Mouse (Mus musculus): Measurements from ENCODE around the gene Chaf1a.

The Chaf1a gene

DNA sequence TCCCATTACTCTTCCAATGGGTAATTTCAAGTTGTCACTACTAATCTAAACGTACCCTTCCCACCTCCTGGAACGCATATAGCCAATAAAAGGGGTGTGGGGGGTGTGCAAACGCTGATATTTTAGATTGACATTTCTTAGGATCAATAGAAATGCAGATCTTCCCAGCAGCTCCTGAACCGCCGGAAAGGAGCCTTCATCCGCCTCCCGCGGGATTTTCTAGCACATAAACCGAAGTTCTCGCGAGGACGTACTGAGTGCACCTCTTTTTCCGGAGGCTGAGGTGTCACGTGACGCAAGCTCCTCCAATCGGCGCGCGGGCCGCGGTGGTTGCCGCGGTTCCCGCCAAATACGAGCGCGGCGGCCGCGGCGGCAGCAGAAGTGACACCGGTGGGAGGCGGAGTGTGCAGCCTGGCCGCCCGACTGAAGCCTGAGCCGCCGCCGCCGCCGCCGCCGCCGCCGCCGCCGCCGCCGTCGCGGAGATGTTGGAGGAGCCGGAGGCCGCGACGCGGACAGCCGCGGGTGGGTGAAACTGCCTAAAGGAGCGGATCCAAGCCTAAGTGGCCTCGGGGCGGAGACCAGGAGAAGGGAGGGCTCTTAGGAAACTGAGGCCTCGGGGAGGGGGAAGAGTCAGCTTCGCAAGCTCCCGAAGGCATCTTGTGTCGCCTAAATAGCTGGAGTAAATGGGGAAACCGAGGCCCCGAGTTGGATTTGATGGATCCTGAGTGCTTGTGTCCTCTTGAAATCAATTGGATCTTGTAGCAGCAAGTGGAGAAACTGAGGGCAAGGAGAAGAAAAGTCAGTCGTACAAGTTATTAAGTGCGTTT, at the start of gene Chaf1a:
TSS of gene Chaf1a (plus strand) at position 410 of the 827 bp plus-strand sequence.
- DNase-seq, result peak; percentile 87 to 93

DNA sequence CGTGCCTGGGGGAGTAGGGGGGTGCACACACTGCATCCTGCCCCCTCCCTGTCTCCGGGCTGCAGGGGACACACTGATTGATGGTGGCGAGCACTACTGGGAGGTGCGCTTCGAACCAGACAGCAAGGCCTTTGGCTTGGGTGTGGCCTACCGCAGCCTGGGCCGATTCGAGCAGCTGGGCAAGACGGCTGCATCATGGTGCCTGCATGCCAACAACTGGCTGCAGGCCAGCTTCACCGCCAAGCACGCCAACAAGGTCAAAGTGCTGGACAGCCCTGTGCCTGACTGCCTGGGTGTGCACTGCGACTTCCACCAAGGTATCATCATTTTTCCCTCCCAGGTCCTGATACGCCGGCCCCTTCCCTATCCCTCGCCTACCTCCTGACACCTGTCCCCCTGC, 44.2 kb upstream of the Chaf1a start:
- DNase-seq, result no peak

DNA sequence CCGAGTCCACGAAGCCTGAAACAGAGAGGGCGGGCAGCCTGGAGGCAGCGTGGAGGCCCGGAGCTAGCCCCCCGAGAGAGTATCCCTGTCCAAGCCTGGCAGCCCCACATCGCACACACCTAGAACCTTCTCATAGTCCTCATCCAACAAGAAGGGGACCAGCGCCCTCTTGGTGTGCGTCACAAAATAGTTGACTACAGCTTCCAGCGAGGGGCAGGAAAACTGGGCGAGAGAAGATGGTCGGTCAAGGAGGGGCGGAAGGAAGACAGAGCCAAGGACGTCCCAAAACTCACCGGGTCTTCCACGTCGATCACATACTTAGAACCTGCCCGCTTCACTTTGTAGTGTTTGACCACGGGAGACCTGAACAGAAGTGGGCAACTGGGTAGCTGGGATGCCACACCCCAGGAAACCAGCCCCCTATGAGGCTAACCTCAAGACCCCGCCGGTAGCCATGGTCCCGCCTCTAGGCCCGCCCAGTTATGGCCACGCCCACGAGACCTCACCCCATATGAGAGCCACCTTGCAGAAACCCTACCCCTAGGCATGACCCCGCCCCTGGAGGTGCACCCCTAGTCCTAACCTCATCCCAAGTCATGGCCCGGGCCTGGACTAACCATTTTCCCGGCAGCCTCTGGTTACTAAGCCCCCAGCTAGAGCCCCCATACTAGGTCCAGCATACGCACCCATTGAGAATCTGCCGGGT, 40.3 kb upstream of the Chaf1a start:
- DNase-seq, result no peak

DNA sequence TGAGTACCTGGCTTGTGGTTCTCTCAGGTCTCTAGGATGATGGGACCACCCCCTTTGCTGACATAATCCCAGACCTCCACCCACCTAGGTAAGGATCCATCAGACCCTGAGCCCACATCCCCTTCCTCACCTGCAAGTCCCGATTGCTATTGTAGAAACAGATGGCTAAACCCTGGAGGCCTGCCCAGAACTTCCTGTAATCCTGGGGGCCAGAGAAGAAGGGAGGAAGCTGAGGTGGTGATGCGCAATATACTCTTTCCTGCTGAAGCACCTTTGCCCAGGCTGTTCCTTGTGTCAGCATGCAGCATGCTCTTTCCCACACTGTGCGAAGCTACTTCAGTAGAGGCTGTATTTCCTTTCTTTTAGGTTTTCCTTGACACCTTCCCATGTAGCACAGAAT, 37.2 kb upstream of the Chaf1a start:
- DNase-seq, result no peak

DNA sequence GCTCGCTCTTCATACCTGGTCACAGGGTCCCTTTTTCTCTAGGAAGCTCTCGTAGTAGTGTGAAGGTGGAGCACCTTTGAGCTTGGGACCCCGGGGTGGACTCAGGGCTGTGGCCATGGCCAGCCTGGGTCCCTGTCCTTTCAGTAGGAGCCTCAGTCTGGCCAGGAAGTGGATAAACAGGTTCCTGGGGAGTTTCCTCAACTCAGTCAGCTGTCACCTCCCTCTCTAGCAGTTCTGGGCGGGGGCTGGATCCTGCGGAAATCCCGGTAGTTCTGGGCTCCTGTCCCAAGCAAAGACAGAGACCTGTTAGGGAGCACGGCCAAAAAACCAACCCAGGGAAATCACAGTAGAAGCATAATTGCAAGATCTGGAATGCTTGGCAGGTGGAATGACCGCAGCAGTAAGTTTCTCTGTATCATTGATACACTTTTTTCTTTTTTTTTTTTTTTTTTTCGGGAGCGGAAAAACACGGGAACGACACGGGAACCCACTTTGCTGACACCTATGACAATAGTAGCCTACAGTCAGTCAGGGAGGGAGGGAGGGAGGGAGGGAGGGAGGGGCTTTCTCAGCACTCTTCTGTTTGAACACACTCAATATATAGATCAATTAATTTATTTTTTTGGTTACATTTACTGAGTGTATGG, 34.7 kb upstream of the Chaf1a start, which contains the start of the genes Stap2 and Mpnd:
TSS of gene Stap2 (minus strand) at position 170 of the 647 bp plus-strand sequence.
TSS of gene Mpnd (plus strand) at position 297 of the 647 bp plus-strand sequence.
- DNase-seq, result no peak

DNA sequence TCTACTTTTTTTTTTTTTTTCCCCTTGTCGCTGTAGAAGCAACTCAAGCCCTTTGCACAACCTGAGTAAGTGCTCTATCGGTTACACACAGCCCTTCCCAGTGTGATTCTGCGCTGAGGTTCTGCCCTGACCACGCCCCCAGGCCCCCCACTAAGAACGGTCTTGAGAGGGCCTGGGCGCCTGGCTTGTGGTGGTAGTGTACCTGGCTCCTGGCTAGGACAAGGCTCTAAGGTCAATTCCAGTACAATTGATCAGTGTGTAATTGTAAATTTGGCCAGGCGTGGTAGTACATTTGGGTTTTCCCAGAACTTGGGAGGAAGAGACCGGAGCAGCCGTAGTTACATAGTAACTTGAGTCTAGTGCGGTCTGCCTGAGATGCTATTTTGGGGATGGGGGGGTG, 33.3 kb upstream of the Chaf1a start:
- DNase-seq, result no peak

DNA sequence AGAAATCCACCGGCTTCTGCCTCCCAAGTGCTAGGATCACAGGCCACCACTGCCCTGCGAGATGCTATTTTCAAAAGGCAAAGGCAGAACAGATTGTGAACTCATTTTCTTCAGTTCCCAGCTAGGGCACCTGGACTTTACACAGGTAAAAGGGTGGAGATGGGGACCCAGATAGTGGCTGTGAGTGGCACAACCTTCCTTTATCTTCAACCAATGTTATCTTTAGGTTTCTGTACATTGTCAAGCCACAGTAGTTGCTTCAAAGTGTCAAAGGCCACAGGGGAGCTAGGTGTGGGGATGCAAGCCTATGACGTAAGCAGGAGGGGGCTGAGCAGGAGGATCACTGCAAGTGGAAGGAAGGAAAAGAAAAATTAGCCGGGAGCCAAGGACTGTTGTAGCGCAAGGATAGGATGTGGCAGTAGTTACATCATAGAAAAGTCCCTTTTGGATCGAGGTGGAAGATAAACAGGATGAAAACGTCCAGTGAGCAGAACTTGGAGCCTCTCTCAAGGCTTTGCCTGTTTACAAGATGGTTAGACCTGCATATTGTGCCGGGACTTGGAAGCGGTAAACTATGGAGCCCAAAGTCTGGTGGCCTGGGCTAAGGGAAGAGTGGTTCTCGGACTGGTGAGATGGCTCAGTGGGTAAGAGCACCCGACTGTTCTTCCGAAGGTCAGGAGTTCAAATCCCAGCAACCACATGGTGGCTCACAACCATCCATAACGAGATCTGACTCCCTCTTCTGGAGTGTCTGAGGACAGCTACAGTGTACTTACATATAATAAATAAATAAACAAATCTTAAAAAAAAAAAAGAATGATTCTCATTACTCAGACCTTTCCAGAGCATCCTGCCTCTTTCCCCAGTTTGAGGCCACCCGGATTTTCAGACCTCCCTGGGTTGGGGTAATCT, 32.5 kb upstream of the Chaf1a start:
- no peak for DNase-seq

DNA sequence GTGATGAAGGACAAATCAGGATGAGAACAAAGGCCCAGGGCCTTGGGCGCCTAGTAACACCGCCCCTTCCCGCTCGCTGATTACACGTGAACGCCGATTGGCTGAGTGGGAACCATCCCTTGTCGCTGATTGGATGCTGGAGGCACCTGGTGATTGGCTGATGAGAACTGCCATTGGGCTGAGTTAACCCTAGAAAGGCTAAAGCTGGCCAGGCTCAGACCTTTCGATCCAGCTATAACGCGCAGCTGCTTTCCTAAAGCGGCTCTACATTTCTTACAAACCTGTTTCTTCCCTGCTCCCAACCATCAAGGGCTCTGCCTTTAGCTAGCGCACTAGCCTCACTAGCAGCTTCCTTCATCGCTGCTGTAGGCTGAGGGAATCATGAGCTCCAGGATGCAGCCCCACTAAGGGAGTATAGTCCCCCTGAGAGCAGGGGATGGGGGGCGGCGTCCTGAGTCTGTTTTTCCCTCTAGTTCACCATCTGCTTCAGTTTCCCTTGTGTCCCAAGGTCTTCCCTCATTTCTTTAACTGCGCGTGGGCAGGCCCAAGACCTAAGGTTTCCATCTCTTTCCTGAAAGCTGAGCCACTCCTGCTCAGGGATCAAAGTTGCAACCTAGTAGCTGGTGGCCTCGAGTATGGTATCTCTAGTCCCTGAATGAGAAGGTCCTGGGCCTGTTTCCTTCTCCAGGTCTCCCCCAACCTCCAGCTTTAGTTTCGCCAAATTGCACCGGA, 31.7 kb upstream of the Chaf1a start:
- peak; percentile 78 to 82 for DNase-seq

DNA sequence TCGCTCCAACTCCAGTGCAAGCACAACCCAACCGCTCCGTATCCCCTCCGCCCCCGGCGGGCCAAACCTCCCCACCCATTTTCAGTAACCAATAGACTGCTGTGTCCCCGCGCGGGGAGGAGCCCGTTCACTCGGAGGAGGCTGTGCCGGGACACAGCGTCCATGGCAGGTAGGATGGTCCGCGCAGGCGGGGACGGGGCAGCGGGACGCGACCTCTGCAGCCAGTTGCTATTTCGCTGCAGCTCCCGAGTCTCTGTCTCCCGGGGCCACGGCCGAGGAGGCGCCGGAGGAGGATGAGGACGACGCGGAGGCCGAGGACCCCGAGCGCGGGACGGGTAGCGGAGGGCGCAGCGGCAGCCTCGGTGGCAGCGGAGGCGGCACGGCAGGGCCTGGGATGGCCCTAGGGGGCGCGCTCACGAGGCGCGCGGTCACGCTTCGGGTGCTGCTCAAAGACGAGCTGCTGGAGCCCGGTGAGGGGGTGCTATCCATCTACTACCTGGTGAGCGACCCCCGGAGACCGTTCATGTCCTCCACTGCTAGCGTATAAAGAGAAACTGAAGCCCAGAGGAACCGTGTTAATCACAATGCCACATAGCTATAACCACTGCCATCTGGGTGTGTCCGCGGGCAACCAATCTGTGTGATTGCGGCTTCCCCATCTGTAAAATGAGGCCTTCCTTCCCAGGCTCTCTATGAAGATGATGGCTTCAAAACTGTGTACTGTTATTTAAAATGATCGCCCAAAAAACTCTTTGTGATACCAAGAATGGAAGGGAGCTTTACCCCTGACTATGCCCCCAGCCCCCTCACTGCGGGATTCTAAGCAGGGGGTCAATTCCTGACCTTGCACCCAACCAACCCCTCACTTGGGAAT, 30.9 kb upstream of the Chaf1a start:
- DNase-seq, result peak; percentile 85

DNA sequence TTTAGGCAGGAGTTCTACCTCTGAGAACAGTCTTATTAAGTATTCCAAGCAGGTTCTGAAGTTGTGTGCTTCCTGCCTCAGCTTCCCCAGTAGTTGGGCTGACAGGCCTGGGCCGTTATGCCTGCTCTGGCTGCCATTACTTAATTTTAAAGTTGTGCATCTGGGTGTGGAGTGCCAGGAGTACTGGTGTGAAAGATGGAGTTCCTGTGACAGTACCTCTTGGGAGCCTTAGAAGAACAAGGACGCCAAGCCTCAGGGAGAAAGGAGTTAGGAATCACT, 30.3 kb upstream of the Chaf1a start:
- DNase-seq, result no peak

DNA sequence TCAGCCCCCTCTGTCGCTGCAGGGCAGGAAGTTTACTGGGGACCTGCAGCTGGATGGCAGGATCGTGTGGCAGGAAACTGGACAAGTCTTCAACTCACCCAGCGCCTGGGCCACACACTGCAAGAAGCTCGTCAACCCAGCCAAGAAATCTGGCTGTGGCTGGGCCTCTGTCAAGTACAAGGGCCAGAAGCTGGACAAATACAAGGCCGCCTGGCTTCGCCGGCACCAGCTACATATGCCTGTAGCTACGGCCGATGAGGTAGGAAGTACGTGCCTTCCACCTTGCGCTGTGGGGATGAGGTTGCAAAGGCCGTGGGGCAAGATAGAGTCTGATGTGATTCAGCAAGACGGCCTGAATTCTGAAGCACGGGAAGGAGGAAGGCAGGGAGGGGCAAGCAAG, 30.0 kb upstream of the Chaf1a start:
- no peak for DNase-seq

DNA sequence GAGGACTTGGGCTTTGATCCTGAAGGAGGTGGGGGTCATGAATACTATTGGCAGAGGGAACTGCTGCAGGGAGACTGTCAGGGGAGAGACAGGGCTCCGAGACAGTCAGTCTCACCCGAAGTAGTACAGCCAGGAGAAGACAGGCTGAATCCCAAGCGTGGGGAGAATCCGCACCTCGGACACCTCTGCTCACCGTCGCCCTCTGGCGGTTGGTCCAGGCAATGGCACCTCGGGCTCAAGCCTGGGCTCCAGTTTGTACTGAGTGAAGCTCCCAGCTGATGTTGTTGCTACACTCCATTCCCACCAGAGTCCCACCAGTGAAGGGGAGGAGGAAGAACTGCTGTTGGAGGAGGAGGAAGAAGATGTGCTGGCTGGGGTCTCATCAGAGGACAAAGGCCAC, 29.6 kb upstream of the Chaf1a start:
- DNase-seq, result peak; percentile 53 to 78

DNA sequence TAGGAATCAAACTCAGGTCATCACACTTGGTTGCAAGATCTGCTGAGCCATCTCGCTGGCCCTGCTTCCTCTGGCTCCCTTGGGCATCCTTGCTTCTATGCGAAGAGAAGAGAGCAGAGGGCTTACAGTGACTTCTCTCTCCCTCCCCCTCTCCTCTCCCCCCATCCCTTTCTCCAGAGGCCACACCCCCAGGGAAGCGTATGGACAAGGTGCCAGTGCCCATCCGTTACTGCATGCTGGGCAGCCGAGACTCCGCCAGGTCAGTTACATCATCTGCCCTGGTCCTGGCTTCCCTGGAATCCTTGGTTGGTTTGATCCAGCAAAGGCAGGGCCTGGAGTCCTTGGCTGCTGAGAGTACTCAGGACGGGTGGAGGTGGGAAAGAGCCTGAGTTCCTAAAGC, 28.8 kb upstream of the Chaf1a start:
- no peak for DNase-seq

DNA sequence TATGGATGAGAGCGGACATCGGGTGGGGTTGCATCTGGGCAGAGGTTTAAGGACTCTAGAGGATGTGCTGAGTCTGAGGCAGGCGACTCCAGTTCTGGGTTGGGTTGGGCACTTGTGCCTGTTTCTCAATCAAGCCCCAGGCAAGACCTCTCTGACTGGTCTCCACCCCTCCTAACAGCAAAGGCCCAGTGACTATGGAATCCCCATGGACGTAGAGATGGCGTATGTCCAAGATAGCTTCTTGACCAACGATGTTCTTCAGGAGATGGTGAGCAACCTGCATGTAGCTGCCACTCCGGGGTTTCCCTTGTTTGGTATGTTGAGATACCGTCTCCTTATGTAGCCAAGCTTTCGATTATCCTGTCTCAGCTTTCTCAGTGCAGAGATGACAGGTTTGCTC, 24.9 kb upstream of the Chaf1a start:
- DNase-seq, result no peak

DNA sequence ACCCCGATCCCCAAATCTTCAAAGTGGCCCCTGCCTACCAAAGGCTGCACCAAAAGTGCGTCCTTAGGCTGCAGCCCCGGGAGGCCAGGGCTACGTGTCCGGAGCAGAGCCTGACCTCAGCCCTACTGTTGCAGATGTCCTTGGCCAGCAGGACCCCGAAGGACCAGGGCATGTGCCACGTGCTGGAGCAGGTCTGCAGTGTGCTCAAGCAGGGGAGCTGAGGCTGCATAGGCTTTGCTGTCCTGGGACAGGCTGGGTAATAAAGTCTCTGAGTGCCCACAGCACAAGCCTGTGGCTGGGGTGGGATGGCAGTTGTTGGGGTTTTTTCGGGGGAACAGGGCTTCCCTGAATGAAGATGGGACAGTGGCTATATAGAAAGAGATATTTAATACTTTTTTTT, 23.9 kb upstream of the Chaf1a start:
- DNase-seq, result no peak

DNA sequence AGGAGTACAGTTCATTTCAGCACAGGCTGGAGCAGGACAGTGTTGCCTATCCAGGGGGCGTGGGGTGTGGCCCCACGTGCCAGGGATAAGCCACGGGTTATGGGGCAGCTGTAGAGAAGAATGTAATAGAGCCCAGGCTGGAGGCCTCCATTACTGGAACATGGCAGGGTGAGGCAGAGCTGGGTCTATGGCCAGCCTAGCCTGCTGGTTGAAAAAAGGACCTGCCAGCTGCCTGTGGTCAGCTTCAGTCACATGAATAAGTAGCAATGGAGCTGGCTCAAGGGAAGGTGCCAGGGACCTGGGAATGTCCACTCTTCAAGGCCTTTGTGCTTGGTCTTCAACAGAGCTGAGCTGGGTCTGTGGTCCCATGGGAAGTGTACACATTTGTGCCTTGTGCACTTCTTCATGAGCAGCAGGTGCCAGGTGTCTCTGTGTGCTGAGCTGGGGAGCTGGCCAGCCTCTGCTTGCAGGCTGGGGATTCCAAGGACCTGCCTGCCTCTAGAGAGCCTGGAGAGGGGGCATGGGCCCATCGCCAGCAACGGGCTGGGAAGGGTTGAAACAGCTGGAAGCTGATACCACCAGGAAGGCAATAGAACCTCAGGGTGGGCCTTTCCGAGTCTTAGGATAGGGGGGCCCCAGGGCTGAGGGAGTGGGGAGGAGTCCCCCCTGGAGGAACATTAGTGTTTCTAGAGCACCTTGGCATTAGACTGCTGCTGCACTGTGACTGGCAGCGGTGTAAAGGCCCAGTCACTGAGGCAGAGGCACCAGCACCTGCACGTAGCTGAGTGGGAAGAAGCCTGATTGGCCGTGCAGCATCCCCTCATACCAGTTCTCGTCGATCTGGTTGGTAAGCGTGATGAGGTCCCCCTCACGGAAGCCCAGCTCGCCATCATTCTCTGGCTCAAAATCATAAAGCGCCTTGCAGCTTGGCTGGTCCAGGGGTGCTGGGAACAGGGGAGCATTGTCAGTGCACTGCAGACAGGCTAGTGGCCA, 23.1 kb upstream of the Chaf1a start:
- no peak for DNase-seq

DNA sequence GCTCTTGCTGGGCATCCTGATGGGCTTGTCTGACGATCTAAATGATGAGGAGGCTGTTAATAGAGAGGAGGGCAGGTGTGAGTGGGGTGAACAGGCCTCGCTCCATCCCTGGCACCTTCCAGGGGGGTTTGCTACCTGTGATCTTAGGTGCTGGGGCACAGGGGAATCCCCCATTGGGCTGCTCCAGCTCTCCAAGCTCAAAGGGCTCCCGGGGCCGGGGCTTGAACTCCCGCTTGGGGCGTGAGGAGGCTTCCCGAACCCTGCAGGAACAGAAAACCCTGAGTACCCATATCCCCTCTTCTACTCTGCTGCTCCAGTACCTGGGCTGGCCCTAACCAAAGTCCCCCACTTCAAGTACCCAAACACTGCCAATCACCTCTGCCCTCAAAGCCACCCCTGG, 22.4 kb upstream of the Chaf1a start:
- DNase-seq, result no peak

DNA sequence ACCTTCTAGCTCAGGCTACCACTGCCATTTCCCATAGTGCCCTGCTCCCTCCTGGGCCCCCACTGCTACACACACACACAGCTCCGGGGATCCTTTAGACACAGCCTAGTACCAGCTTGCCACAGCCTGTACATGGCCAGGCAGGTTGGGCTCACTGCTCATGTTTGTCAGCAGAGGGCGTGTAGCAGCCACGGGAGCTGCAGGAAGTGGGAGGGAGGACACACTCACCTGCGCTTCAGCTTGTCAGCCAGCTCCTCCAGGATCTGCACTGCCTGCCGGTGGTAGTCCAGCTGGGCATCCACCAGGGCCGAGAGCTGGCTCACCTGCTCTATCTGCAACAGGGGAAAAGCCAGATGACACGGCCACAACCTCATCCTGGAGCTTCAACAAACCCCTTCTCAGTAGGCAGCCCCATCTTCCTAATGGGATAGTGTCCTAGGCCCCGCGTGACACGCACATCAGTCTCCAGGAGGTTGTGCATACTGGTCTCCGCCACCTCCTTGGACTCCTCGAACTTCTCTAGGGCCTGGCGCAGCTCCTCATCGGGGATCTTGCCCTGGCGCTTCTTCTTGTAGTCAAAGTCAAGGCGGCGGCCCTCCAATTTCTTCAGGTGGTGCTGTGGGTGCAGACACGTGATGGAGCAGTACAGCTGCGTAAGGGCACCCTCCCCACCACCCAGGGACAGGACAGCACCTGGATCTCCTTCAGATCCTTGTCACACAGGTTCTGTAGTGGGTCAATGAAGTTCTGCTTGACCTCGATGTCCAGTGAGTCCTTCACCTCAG, 21.7 kb upstream of the Chaf1a start:
- DNase-seq, result peak; percentile 52 to 63
